Mouse (Mus musculus): ENCODE results near the gene Hsph1.

GRCm38 (mm10) chr5:149634409-149635035 lies 1.7 kb downstream of the Hsph1 start:
- TF ChIP-seq CTCF (IDR thresholded peaks at IDR 0.05; ENCODE audit: low read depth, low read length) (no peak), GATA1 (IDR thresholded peaks at IDR 0.05; ENCODE audit: borderline replicate concordance, low read length) (no peak), POLR2AphosphoS5 (IDR thresholded peaks at IDR 0.05; ENCODE audit: insufficient replicate concordance, low read depth, low read length) (no peak)

All from G1E (cell line).